Mouse (Mus musculus) liver, embryonic 11.5 days (tissue): Measurements from ENCODE around the gene Adamts17. TPM values are rescaled to one million over a fixed set of nuclear protein-coding genes. Genes with fewer than 3 reads are reported as not detected.

Source experiments
- ATAC-seq: fragments of 200-750 bp; cut with Nextera tagmentation; replicated peaks from 2 replicates; pipeline ENCODE4 v1.8.0; 2017; ENCODE audit warnings: moderate number of reproducible peaks, mild to moderate bottlenecking, moderate TSS enrichment, moderate library complexity; ENCODE audit not compliant: low FRiP score
- DNase-seq: peaks from one replicate; pipeline ENCODE4 v3.0.0-alpha.2; 2017; ENCODE audit warnings: low spot score
- H3K27ac ChIP-seq: fragments of 300-500 bp; sonication (generic); 2 replicates; pipeline ENCODE4 v1.5.1; 2014; ENCODE audit warnings: mild to moderate bottlenecking, low read depth, low read length, control low read depth
- H3K27me3 ChIP-seq: fragments of 300-500 bp; sonication (generic); replicated peaks from 2 replicates; pipeline ENCODE4 v1.6.1; 2014; ENCODE audit warnings: low read length, mixed read lengths; ENCODE audit not compliant: control insufficient read depth, insufficient read depth
- H3K36me3 ChIP-seq: fragments of 300-500 bp; sonication (generic); 2 replicates; pipeline ENCODE4 v1.6.1; 2014; ENCODE audit warnings: mild to moderate bottlenecking, low read length, moderate library complexity, mixed read lengths; ENCODE audit not compliant: control insufficient read depth, insufficient read depth
- H3K4me1 ChIP-seq: fragments of 300-500 bp; sonication (generic); replicated peaks from 2 replicates; pipeline ENCODE4 v1.6.1; 2014; ENCODE audit warnings: low read length, mixed read lengths; ENCODE audit not compliant: control insufficient read depth, insufficient read depth
- H3K4me2 ChIP-seq: fragments of 300-500 bp; sonication (generic); 2 replicates; pipeline ENCODE4 v1.6.1; 2014; ENCODE audit warnings: mild to moderate bottlenecking, control low read depth, moderate library complexity
- H3K4me3 ChIP-seq: fragments of 300-500 bp; sonication (generic); 2 replicates; pipeline ENCODE4 v1.5.1; 2014; ENCODE audit warnings: low read depth, low read length, control low read depth
- H3K9ac ChIP-seq: fragments of 300-500 bp; sonication (generic); 2 replicates; pipeline ENCODE4 v1.6.1; 2014; ENCODE audit warnings: low read depth, low read length, control low read depth
- H3K9me3 ChIP-seq: fragments of 300-500 bp; sonication (generic); 2 replicates; pipeline ENCODE4 v1.6.1; 2016; ENCODE audit warnings: low read length, inconsistent platforms, mixed read lengths; ENCODE audit not compliant: control insufficient read depth
- WGBS: fragments of 180-500 bp; shearing (Covaris S2); extraction: QIAGEN DNeasy Blood & Tissue Kit; methylation state at CpG from one replicate; pipeline ENCODE4 v1.1.7; 2014; 5-methylcytosine and 5-hydroxymethylcytosine counted together
- polyA plus RNA-seq: library from polyadenylated mRNA; unstranded; fragments of >200 nt; fragmentation: Nextera tagmentation; extraction: Ambion mirVana; gene quantifications from 2 replicates; pipeline ENCODE4 v1.2.1, GENCODE M21; 2014

Adamts17 gene
- polyA plus RNA-seq, 1 experiment from 2014 or later = 1.5 TPM

DNA sequence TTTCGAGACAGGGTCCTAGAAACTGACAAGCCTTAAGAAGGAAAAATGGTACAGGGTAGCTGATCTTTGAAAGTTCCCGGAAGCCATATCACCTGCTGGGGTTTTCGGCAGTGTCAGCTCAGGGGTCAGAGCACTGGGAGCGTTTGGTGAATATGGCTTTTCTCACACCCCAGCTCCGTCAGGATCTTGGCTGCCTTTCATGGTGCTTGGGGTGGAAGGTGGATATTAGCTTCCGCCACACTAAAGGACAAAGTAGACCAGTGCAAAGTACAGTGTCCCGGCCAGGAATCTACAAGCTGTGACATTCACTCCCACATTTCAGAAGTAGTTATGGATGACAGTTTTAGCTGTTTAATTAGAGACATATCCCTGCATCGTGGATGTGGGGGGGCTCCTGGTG lies 200.3 kb downstream of the Adamts17 start:
- Histone ChIP-seq H3K4me3 (no peak overlapping the region), H3K27me3 (no peaks in the 10 kb centered on the region), H3K4me2 (no peak overlapping the region), H3K27ac (no peak overlapping the region), H3K36me3 (no peaks in the 10 kb centered on the region), H3K9ac (no peak overlapping the region), H3K4me1 (no peaks in the 10 kb centered on the region), H3K9me3 (no peaks in the 10 kb centered on the region)
- no peak for DNase-seq
- 59% methylated on average over 8 of the region's 8 CpGs for WGBS
- ATAC-seq = no peak

- Histone ChIP-seq H3K27ac (no peak overlapping the region), H3K27me3 (no peaks in the 10 kb centered on the region), H3K4me3 (no peak overlapping the region), H3K4me2 (no peak overlapping the region), H3K36me3 (no peaks in the 10 kb centered on the region), H3K4me1 (no peaks in the 10 kb centered on the region), H3K9ac (no peak overlapping the region), H3K9me3 (no peaks in the 10 kb centered on the region)
- WGBS = 83% methylated on average over 3 of the region's 3 CpGs
- ATAC-seq = no peak
- DNase-seq = no peak
Observed at GRCm38 (mm10) chr7:67041685-67042084, 202.2 kb downstream of the Adamts17 start.

GRCm38 (mm10) chr7:67044121-67044817 lies 204.7 kb downstream of the Adamts17 start:
- Histone ChIP-seq H3K36me3 (no peaks in the 10 kb centered on the region), H3K4me2 (no peak overlapping the region), H3K9me3 (no peaks in the 10 kb centered on the region), H3K4me3 (no peak overlapping the region), H3K27me3 (no peaks in the 10 kb centered on the region), H3K27ac (no peak overlapping the region), H3K4me1 (no peaks in the 10 kb centered on the region), H3K9ac (no peak overlapping the region)
- no peak for DNase-seq
- ATAC-seq = no peak
- 88% methylated on average over 15 of the region's 15 CpGs for WGBS

DNA sequence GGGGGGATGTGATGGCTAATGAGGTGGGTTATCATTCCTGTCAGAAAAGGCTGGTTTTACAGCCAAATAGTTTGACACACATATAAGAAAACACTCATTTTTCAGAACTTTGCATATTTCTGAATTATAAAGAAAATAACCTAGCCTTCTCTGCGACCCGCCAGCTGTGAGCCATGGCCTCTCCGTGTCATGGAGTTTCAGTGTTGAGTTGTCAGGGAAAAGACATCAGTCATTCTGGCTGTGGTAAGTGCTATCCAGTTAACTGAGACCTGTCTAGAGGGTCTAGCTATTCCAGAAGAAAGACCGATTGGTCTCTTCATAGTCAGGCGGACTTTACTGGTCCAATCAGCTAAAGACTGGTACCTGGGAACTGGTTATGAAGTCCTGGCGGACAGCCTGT lies 205.7 kb downstream of the Adamts17 start:
- ATAC-seq = no peak
- H3K9ac ChIP-seq = no peak overlapping the region
- H3K4me2 ChIP-seq = no peak overlapping the region
- 89% methylated on average over 6 of the region's 6 CpGs for WGBS
- no peaks in the 10 kb centered on the region for H3K36me3 ChIP-seq
- H3K4me3 ChIP-seq = no peak overlapping the region
- H3K27me3 ChIP-seq = no peaks in the 10 kb centered on the region
- DNase-seq = no peak
- no peak overlapping the region for H3K27ac ChIP-seq
- no peaks in the 10 kb centered on the region for H3K4me1 ChIP-seq
- no peaks in the 10 kb centered on the region for H3K9me3 ChIP-seq

DNA sequence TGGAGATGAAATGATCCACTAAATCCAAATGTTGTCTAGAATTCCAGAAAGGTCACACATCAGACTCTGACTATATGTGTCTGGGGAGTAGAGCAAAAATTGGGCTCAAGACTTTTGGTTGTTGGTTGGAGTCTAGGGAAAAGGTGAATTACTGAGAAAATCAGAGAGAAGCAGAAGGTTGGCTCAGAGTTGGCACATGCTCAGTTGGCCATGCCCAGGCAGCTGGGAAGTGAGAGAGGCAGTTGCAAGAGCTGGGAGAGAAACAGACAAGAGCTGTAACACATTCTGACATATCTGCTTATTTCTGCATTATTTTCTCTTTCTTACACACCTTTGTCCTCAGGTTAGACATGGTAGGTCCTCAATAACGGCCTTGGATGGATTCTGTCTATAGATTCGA lies 209.7 kb downstream of the Adamts17 start:
- ATAC-seq = no peak
- no peak overlapping the region for H3K27ac ChIP-seq
- no peaks in the 10 kb centered on the region for H3K36me3 ChIP-seq
- H3K9me3 ChIP-seq = no peaks in the 10 kb centered on the region
- 85% methylated on average over 2 of the region's 2 CpGs for WGBS
- H3K4me3 ChIP-seq = no peak overlapping the region
- H3K27me3 ChIP-seq = no peaks in the 10 kb centered on the region
- DNase-seq = no peak
- H3K9ac ChIP-seq = no peak overlapping the region
- H3K4me2 ChIP-seq = no peak overlapping the region
- H3K4me1 ChIP-seq = peaks cover 2% of the 10 kb centered on the region; the same call in 1 of the 2 replicates

GRCm38 (mm10) chr7:67050424-67050823 lies 210.9 kb downstream of the Adamts17 start:
- no peak for ATAC-seq
- no peak overlapping the region for H3K9ac ChIP-seq
- 84% methylated on average over 3 of the region's 3 CpGs for WGBS
- DNase-seq = no peak
- no peak overlapping the region for H3K27ac ChIP-seq
- peaks cover 2% of the 10 kb centered on the region; the same call in 1 of the 2 replicates for H3K4me1 ChIP-seq
- no peaks in the 10 kb centered on the region for H3K36me3 ChIP-seq
- H3K4me3 ChIP-seq = no peak overlapping the region
- H3K9me3 ChIP-seq = no peaks in the 10 kb centered on the region
- H3K27me3 ChIP-seq = no peaks in the 10 kb centered on the region
- no peak overlapping the region for H3K4me2 ChIP-seq

- WGBS = 38% methylated on average over 7 of the region's 7 CpGs
- H3K9me3 ChIP-seq = no peaks in the 10 kb centered on the region
- peaks cover 2% of the 10 kb centered on the region; the same call in 1 of the 2 replicates for H3K4me1 ChIP-seq
- DNase-seq (no peak), ATAC-seq (no peak)
- no peaks in the 10 kb centered on the region for H3K36me3 ChIP-seq
- no peak overlapping the region for H3K4me2 ChIP-seq
- H3K4me3 ChIP-seq = no peak overlapping the region
- H3K27ac ChIP-seq = no peak overlapping the region
- no peaks in the 10 kb centered on the region for H3K27me3 ChIP-seq
- H3K9ac ChIP-seq = no peak overlapping the region
Observed at GRCm38 (mm10) chr7:67051089-67051718, 211.7 kb downstream of the Adamts17 start.

- no peak overlapping the region for H3K4me2 ChIP-seq
- H3K9ac ChIP-seq = no peak overlapping the region
- ATAC-seq (no peak), DNase-seq (no peak)
- no peaks in the 10 kb centered on the region for H3K36me3 ChIP-seq
- H3K27me3 ChIP-seq = no peaks in the 10 kb centered on the region
- WGBS = 82% methylated on average over 3 of the region's 3 CpGs
- no peaks in the 10 kb centered on the region for H3K9me3 ChIP-seq
- H3K4me1 ChIP-seq = peaks cover 2% of the 10 kb centered on the region; the same call in 1 of the 2 replicates
- no peak overlapping the region for H3K4me3 ChIP-seq
- no peak overlapping the region for H3K27ac ChIP-seq
Observed at GRCm38 (mm10) chr7:67054876-67055275, 215.3 kb downstream of the Adamts17 start.

DNA sequence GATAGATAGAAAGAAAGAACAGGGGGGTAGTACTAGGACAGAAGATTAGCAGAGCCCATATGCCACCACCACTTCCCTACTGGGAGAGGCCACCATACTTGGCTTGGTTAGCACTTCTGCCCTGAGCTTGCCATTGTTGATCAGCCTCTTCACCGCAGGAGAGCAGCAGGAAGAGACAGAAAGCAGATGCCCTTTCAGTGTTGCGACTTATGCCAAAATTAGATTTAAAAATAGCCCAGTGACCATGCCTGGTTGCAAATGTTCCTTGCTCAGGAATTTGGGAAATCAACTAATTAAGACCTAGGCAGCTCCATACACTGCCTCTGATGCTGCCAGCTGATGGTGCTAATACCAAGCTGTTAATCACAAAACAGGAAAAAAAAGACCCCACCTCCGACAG lies 216.0 kb downstream of the Adamts17 start:
- ATAC-seq (no peak), DNase-seq (no peak)
- Histone ChIP-seq H3K4me3 (no peak overlapping the region), H3K9me3 (no peaks in the 10 kb centered on the region), H3K4me2 (no peak overlapping the region), H3K4me1 (peaks cover 2% of the 10 kb centered on the region; the same call in 1 of the 2 replicates), H3K27me3 (no peaks in the 10 kb centered on the region), H3K27ac (no peak overlapping the region), H3K9ac (no peak overlapping the region), H3K36me3 (no peaks in the 10 kb centered on the region)
- WGBS = 56% methylated on average over 3 of the region's 3 CpGs
